Mouse (Mus musculus) kidney, embryonic 15.5 days (tissue): ENCODE measurements around the gene Fbxo28. TPM values are rescaled to one million over a fixed set of nuclear protein-coding genes. Genes with fewer than 3 reads are reported as not detected.

Experiments used
- polyA plus RNA-seq: library from polyadenylated mRNA; unstranded; fragments of >200 nt; fragmentation: Nextera tagmentation; extraction: Ambion mirVana; gene quantifications from 2 replicates; pipeline ENCODE4 v1.2.1, GENCODE M21; 2015

The Fbxo28 gene
- polyA plus RNA-seq, 1 experiment from 2014 or later, result 18.4 TPM

Other genes starting within 250 kb of the Fbxo28 start
- 151 and 159 TPM in 2 replicates for gene Srp9, start 216.9 kb downstream of the Fbxo28 start, polyA plus RNA-seq
- gene Vmn1r1, start 177.1 kb downstream of the Fbxo28 start, polyA plus RNA-seq, result not detected in 2 replicates
- gene Degs1, start 58.8 kb downstream of the Fbxo28 start, polyA plus RNA-seq, result 120 and 125 TPM in 2 replicates
- gene Trp53bp2, start 67.5 kb upstream of the Fbxo28 start, polyA plus RNA-seq, result 27.2 and 27.8 TPM in 2 replicates
- gene Capn2, start 176.0 kb upstream of the Fbxo28 start, polyA plus RNA-seq, result 119 and 126 TPM in 2 replicates
- 0.19 TPM in 1 of 2 replicates, not detected in the other for gene Capn8, start 223.4 kb upstream of the Fbxo28 start, polyA plus RNA-seq